Mouse (Mus musculus) lung, adult 2 months (tissue): ENCODE data around the gene Ppp6r3. TPM values are rescaled to one million over a fixed set of nuclear protein-coding genes. Genes with fewer than 3 reads are reported as not detected.
A peak's percentile ranks its signal among the peaks of the same experiment; 100 is the strongest.
"Not testable (repeated sequence)": the region's sequence is repeated elsewhere in the genome, so short reads cannot be mapped to it uniquely, and the experiment has no call there.

Experiments
- DNase-seq: peaks from one replicate; pipeline ENCODE4 v3.0.0; 2022
- H3K4me1 ChIP-seq: fragments of 200-500 bp; 2 replicates; pipeline ENCODE4 v1.6.1; 2011; ENCODE audit warnings: low read length; ENCODE audit not compliant: control insufficient read depth, insufficient read depth
- H3K4me3 ChIP-seq: fragments of 200-500 bp; replicated peaks from 2 replicates; pipeline ENCODE3; 2011; ENCODE audit warnings: low read depth, mild to moderate bottlenecking, control low read depth, low read length; ENCODE audit errors: extremely low read depth
- CTCF ChIP-seq: fragments of 200-500 bp; IDR thresholded peaks from 2 replicates; pipeline ENCODE4 v1.5.1; 2011; ENCODE audit warnings: mild to moderate bottlenecking, low read length, control low read depth; ENCODE audit not compliant: insufficient read depth
- POLR2A ChIP-seq: fragments of 200-500 bp; IDR thresholded peaks from 2 replicates; pipeline ENCODE4 v1.6.1; 2011; ENCODE audit warnings: low read depth, mild to moderate bottlenecking, control low read depth, low read length, borderline replicate concordance; ENCODE audit errors: extremely low read depth
- WGBS: fragments of 180-500 bp; shearing (Covaris S2); methylation state at CpG from one replicate; pipeline ENCODE4 v1.1.7; 2018; 5-methylcytosine and 5-hydroxymethylcytosine counted together
- polyA plus RNA-seq: library from polyadenylated mRNA; depleted of rRNA; stranded (reverse); fragments of >200 nt; gene quantifications from 2 replicates; pipeline ENCODE4 v1.2.3, GENCODE M21; 2012

Ppp6r3 gene
- polyA plus RNA-seq, 1 experiment = 55.6 TPM

- Histone ChIP-seq H3K4me3 (no peak overlapping the region), H3K4me1 (no peaks in the 10 kb centered on the region)
- WGBS = 83% methylated on average over 10 of the region's 10 CpGs
- DNase-seq = no peak
- TF ChIP-seq POLR2A = no peak
- no peak for TF ChIP-seq CTCF
Measured at GRCm38 (mm10) chr19:3609826-3610225, 34.3 kb upstream of the Ppp6r3 start.

- WGBS = 82% methylated on average over 5 of the region's 5 CpGs
- Histone ChIP-seq H3K4me3 (no peak overlapping the region), H3K4me1 (no peaks in the 10 kb centered on the region)
- TF ChIP-seq POLR2A = no peak
- TF ChIP-seq CTCF = no peak
- DNase-seq = no peak
Measured at GRCm38 (mm10) chr19:3594316-3594715, 18.8 kb upstream of the Ppp6r3 start.

- no peak for DNase-seq
- no peak overlapping the region for H3K4me3 ChIP-seq
- 79% methylated on average over 7 of the region's 7 CpGs for WGBS
Measured at GRCm38 (mm10) chr19:3593379-3594055, 18.0 kb upstream of the Ppp6r3 start.

GRCm38 (mm10) chr19:3589968-3590367 is 14.4 kb upstream of the Ppp6r3 start:
- no peak for TF ChIP-seq POLR2A
- no peak for TF ChIP-seq CTCF
- Histone ChIP-seq H3K4me3 (no peak overlapping the region), H3K4me1 (no peaks in the 10 kb centered on the region)
- WGBS = 98% methylated on average over 4 of the region's 4 CpGs
- DNase-seq = no peak

More at GRCm38 (mm10) chr19:3593379-3594055, 18.0 kb upstream of the Ppp6r3 start:
- H3K4me1 ChIP-seq = no peaks in the 10 kb centered on the region
- TF ChIP-seq POLR2A = no peak
- TF ChIP-seq CTCF = no peak

GRCm38 (mm10) chr19:3589547-3589946 is 14.0 kb upstream of the Ppp6r3 start:
- 74% methylated on average over 5 of the region's 5 CpGs for WGBS
- no peak for DNase-seq
- H3K4me3 ChIP-seq = no peak overlapping the region

GRCm38 (mm10) chr19:3587729-3588128 is 12.2 kb upstream of the Ppp6r3 start:
- not testable (repeated sequence) for H3K4me3 ChIP-seq, H3K4me1 ChIP-seq
- WGBS = 84% methylated on average over 5 of the region's 5 CpGs
- DNase-seq = peak; percentile 41
- peak; percentile 65 for TF ChIP-seq CTCF

More at GRCm38 (mm10) chr19:3589547-3589946, 14.0 kb upstream of the Ppp6r3 start:
- TF ChIP-seq POLR2A = no peak
- TF ChIP-seq CTCF = no peak
- no peaks in the 10 kb centered on the region for H3K4me1 ChIP-seq

- Histone ChIP-seq H3K4me3 (no peak overlapping the region), H3K4me1 (no peaks in the 10 kb centered on the region)
- DNase-seq = peak; percentile 58
- peak; percentile 87 for TF ChIP-seq CTCF
- no peak for TF ChIP-seq POLR2A
- 24% methylated on average over 1 of the region's 1 CpGs for WGBS
Measured at GRCm38 (mm10) chr19:3586540-3586939, 11.0 kb upstream of the Ppp6r3 start.

GRCm38 (mm10) chr19:3586026-3586425 is 10.5 kb upstream of the Ppp6r3 start:
- 96% methylated on average over 9 of the region's 9 CpGs for WGBS
- no peak for DNase-seq
- no peak for TF ChIP-seq POLR2A
- TF ChIP-seq CTCF = no peak
- Histone ChIP-seq H3K4me3 (no peak overlapping the region), H3K4me1 (no peaks in the 10 kb centered on the region)

- Histone ChIP-seq H3K4me1 (peaks cover 8% of the 10 kb centered on the region; the same call in 1 of the 2 replicates), H3K4me3 (no peak overlapping the region)
- peak; percentile 70 for TF ChIP-seq CTCF
- no peak for TF ChIP-seq POLR2A
- 13% methylated on average over 7 of the region's 7 CpGs for WGBS
- DNase-seq = peak; percentile 55
Measured at GRCm38 (mm10) chr19:3581326-3581725, 5.8 kb upstream of the Ppp6r3 start.

GRCm38 (mm10) chr19:3577911-3578290 is 2.4 kb upstream of the Ppp6r3 start:
- no peak for TF ChIP-seq CTCF
- no peak for TF ChIP-seq POLR2A
- DNase-seq = no peak
- Histone ChIP-seq H3K4me3 (no peak overlapping the region), H3K4me1 (peaks cover 18% of the 10 kb centered on the region)
